Mouse (Mus musculus) cerebellum, adult 11 months (tissue): ENCODE results near the gene Ssh3.

ENCODE experiments used
- DNase-seq: peaks from one replicate; pipeline ENCODE4 v3.0.0; 2022

Ssh3 gene

GRCm38 (mm10) chr19:4268566-4269361 is at the start of gene Ssh3:
TSS of gene Ssh3 (minus strand) at chr19:4269180.
- DNase-seq = peak; percentile 80

GRCm38 (mm10) chr19:4317181-4317580 is 48.2 kb upstream of the Ssh3 start:
- peak; percentile 9 for DNase-seq

DNA sequence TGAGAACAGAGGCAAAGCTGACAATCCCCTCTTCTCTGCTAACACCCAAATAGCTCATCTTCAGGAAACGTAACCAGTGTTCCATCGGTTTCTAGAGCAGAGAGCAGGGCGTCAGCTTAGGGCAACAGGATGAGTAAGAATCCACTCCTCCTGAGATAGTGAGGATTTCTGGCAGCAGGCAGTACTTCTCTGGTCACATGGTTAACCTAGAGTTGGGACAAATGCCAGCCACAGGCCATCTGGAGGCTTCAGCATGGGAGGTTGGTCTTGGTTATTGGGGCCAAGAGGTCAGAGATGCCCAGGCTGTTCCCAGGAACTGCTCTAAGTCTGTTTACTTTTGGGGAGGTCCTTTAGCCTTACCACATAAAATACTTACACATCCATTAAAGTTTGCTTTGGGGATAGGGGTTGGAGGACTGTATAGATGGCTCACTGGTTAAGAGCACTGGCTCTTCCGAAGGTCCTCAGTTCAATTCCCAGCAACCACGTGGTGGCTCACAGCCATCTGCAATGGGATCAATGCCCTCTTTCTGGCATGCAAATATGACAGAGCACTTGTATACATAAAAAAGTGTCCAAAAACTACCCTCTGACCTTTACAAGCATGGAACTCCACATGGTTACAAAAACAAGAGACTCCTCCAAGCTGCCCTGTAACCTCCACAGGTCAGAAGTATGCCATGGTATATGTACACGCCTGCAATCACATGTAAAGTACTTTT is 46.4 kb upstream of the Ssh3 start:
- peak; percentile 85 for DNase-seq

DNA sequence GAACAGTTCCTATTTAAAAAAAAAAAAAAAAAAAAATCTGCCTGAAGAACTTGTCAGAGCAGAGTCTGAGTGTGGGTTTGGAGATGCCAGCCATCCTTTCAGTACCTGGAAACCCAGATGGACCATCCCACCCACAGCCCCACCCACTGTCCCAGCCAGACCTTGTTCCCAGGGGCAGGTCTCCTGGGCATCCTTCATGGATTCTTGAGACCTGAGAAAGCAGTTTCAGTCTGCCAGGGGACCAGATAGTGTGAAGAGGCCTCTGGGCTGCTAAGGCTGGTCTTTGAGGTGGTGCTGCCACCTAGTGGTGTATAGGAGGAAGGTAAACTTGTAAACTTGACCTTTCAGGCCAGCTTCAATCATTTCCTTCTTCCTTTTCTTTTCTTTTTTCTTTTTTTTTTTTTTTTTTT is 40.8 kb upstream of the Ssh3 start:
- DNase-seq = peak; percentile 66

DNA sequence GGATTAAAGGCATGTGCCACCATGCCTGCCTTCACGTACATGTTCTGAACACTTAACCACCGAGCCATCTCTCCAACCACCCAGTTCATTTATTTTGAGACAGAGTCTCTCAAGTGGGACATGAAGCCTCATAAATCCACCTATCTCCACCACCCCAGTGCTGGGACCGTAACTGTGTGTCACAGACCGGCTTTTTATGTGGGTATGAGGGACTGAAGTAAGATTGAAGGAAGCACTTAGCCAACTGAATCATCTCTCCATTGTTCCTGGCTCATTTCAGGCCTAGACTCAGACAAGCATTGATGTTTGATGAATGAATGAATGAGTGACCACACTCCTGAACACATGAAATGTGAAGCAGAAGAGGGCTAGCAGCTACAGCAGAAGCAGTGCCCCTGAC is 40.3 kb upstream of the Ssh3 start:
- DNase-seq = peak; percentile 20

DNA sequence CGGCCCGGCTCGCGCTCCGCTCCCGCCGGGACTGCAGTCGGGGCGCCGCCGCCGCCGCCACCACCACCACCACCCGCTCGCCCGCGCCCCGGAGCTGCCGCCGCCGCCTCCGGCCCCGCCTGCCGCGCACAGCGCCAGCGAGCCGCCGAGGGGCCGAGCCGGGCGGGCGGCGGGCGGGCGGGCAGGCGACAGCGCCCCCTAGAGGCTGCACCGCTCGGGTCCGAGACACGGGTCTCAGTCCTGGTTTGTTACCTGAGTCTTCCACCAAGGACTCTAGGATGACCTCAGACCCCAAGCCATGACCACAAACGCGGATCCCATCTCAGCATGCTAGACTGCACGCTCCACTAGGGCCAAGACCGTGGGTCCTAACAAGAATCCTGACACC is 37.2 kb upstream of the Ssh3 start, which contains the start of gene Grk2:
Gene Grk2 (minus strand): TSS at position 33 of the 388 bp plus-strand sequence.
- DNase-seq = peak; percentile 83

GRCm38 (mm10) chr19:4305491-4306189 is 36.7 kb upstream of the Ssh3 start:
- DNase-seq = peak; percentile 67

GRCm38 (mm10) chr19:4304871-4305321 is 35.9 kb upstream of the Ssh3 start:
- no peak for DNase-seq

- no peak for DNase-seq
Measured at GRCm38 (mm10) chr19:4304251-4304821, 35.4 kb upstream of the Ssh3 start.

GRCm38 (mm10) chr19:4303640-4303995 is 34.6 kb upstream of the Ssh3 start:
- no peak for DNase-seq

DNA sequence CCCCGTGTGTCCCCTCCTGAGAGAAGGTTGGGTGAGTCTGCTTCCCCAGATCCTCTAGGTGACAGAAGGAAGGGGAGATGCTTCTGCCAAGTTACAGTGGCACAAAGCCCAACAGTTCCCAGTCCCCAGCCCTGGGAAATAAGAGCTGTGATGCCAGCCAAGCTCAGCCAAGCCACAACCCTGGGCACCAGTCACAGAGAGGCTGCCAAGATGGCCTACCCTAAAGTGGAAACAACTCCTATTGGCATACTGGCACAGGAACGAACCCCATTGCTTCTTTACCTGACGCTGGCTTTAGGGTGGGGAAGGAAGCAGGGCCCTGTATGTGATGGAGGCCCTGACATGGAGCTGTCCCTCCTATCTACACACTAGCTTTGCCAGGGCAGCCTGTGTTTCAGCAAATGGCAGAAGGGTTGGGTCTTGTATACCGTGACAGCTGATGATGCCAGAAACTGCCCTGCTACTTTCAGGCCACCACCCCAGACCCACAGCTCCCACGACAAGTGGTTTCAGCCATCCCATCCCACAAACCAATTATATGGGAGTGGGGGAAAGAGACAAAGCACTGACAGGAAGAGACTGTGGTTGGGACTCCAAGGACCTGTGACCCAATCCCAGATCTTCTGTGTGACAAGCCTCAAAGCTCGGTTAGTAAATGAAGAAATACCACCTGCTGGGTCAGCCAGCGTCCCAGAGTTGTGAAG is 34.1 kb upstream of the Ssh3 start:
- DNase-seq = peak; percentile 92

GRCm38 (mm10) chr19:4301735-4302651 is 33.0 kb upstream of the Ssh3 start:
- DNase-seq = no peak

GRCm38 (mm10) chr19:4300852-4301734 is 32.1 kb upstream of the Ssh3 start:
- DNase-seq = no peak

DNA sequence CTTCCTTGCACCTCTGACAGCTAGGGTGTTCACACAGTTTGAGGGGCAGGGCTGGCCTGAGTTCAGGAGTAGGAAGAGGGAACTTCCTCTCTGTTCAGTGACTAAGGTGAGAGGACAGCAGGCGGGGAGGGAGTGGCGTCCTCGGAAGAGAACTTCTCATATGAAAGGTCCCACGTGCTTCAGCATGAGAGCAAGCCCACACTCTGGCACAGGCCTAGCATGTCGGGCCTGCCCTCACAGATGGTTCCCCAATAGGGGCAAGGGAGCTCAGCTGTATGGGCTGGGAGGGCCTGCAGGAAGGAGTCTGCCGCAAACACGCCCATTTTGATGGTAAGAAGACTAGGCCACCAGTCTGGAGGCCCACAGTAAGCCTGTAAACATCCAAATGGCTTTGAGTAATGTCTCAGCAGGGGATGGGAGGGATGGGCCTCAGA is 31.3 kb upstream of the Ssh3 start:
- DNase-seq = no peak

- DNase-seq = no peak
Measured at GRCm38 (mm10) chr19:4299574-4300270, 30.7 kb upstream of the Ssh3 start.

- DNase-seq = no peak
Measured at GRCm38 (mm10) chr19:4299126-4299525, 30.1 kb upstream of the Ssh3 start.

GRCm38 (mm10) chr19:4298322-4299121 is 29.5 kb upstream of the Ssh3 start:
- no peak for DNase-seq

- no peak for DNase-seq
Measured at GRCm38 (mm10) chr19:4297851-4298250, 28.9 kb upstream of the Ssh3 start.

DNA sequence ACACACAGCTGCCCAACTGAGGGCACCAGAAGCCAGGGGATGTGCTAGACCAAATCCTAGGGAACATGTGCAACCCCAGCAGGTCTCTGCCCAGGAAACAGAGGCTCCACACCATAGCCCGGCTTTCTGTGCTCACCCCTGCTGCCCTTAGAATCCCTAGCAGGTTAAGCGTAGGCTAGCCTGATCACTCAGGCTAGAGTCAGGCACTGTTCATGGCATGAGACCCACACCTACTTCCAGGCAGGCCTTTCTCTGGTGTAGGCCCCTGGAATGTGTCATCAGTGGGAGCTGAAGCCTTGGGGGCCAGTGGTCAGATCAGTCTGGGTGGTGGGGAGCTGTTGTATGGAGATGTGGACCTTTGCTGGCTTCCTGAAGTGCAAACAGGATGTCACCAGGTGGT is 27.6 kb upstream of the Ssh3 start:
- DNase-seq = no peak
